Mouse (Mus musculus) macrophage (primary cell): ENCODE measurements around the gene Syt13. TPM values are rescaled to one million over a fixed set of nuclear protein-coding genes. Genes with fewer than 3 reads are reported as not detected.

ENCODE experiments used
- H3K27ac ChIP-seq: fragments of 350-480 bp; formaldehyde crosslinking; 2 replicates; pipeline ENCODE4 v1.9.0; 2021
- H3K36me3 ChIP-seq: fragments of 350-480 bp; formaldehyde crosslinking; 2 replicates; pipeline ENCODE4 v1.9.0; 2021; ENCODE audit errors: inconsistent target
- H3K4me3 ChIP-seq: fragments of 350-480 bp; formaldehyde crosslinking; 2 replicates; pipeline ENCODE4 v1.9.0; 2021; ENCODE audit errors: inconsistent target
- H3K79me2 ChIP-seq: fragments of 350-480 bp; formaldehyde crosslinking; 2 replicates; pipeline ENCODE4 v1.9.0; 2021; ENCODE audit errors: inconsistent target
- WGBS: methylation state at CpG from one replicate; pipeline ENCODE4 v1.1.7; 2026; ENCODE audit warnings: inconsistent platforms; ENCODE audit not compliant: missing documents; 5-methylcytosine and 5-hydroxymethylcytosine counted together
- polyA plus RNA-seq: library from polyadenylated mRNA; stranded (reverse); fragments of 250-400 nt; gene quantifications from 3 replicates; pipeline ENCODE4 v1.2.4, GENCODE M21; 2018; ENCODE audit warnings: inconsistent platforms

Syt13 gene
- polyA plus RNA-seq, 1 experiment from 2014 or later, result 0.07 TPM

DNA sequence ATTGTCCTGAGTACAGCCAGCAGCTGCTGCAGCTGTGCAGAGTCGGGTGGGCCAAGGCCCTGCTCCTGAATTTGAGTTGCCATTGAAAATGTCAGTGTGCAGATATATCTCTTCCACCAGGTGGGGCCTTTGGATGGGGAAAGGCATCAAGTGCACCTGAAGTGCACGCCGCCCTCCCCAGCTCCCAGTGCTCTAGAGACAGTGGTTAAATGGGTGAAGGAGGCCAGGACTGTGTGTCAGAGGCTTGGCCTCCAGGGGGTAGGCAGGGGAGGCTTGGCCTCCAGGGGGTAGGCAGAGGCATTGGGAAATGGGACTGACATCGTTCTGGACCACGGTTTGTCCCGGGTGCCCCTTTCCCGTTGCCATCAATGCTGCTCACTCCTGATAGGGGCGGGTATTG, 51.4 kb downstream of the Syt13 start:
- Histone ChIP-seq H3K36me3 (no peaks in the 10 kb centered on the region), H3K4me3 (no peak overlapping the region), H3K27ac (no peak overlapping the region), H3K79me2 (no peaks in the 10 kb centered on the region)
- 85% methylated on average over 8 of the region's 8 CpGs for WGBS

DNA sequence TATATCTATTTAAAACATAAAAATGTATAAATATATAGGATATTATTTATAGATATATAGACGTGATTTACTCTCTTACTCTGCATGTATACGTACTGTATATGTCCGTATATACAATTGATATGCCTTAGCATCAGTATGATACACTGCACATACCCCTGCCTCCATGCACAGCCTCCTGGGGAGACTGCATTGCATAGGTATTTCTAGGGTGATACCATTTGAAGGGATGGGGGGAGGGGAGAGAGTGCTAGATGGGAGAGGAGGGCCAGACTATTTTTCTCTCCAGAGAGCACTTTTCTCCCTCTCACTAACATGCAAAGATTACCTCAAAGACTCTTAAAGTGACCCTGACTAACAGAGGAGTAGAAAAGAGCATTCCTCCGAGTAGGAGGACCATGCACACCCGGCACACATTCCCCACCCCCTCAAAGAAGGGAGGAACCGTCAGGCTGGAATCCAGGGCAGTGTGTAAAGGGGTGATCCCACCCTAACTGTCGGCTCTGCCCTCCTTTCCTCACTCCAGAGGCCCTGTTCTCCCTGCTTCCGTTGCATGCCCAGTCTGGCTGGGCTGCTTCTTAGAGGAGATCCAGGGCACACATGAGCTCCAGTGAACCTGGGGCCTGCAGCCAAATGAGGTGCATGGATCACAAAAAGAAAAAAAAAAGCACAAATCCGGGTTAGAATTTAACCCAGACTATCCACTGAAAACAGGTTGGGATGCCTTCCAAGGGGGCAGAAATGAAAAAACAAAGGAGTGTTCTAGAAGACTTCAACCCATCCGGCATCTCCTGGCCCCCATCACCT, 52.3 kb downstream of the Syt13 start:
- Histone ChIP-seq H3K4me3 (no peak overlapping the region), H3K79me2 (no peaks in the 10 kb centered on the region), H3K36me3 (no peaks in the 10 kb centered on the region), H3K27ac (no peak overlapping the region)
- 82% methylated on average over 10 of the region's 10 CpGs for WGBS

- WGBS, result 88% methylated on average over 4 of the region's 4 CpGs
- H3K27ac ChIP-seq, result no peak overlapping the region
- H3K36me3 ChIP-seq, result no peaks in the 10 kb centered on the region
- H3K4me3 ChIP-seq, result no peak overlapping the region
- H3K79me2 ChIP-seq, result no peaks in the 10 kb centered on the region
Observed at GRCm38 (mm10) chr2:92967839-92968166, 52.9 kb downstream of the Syt13 start.

DNA sequence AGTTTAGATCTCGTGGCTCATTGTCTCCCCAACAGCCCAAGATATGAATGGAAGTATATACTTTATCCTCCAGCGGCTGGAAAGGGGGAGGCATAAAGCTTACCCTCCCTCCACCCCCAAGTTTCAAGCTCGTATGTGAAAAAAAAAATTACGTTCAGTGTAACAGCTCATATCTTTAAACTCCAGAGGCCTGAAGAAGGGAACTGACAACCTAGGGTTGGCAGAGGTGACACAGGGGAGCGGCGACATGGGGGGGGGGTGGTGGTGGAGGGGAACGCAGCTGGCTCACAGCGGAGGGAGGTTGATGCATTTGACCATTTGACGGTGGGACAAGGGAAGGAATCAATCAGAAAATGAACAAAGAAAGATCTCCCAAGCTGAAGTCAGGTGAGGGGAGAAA, 56.2 kb downstream of the Syt13 start:
- Histone ChIP-seq H3K36me3 (no peaks in the 10 kb centered on the region), H3K79me2 (no peaks in the 10 kb centered on the region), H3K27ac (no peak overlapping the region), H3K4me3 (no peak overlapping the region)
- WGBS, result 52% methylated on average over 9 of the region's 9 CpGs

DNA sequence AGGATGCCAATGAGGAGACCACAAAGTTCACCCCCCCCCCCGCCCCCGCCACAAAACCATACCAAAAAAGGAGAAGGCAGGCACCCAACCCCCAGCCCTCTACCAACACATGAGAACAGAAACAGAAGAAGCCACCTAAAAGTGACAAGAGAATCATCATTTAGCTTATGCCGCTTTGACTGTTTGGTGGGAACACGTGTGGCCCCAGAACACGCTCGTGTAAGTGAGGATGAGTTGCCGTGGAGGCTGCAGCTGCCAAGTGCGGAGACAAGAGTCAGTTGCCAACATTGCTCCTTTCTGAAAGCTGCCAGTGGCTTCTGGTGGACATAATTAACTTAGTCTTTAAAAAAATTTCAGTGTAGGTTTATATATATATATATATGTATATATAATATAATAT, 56.6 kb downstream of the Syt13 start:
- Histone ChIP-seq H3K27ac (no peak overlapping the region), H3K4me3 (no peak overlapping the region), H3K79me2 (no peaks in the 10 kb centered on the region), H3K36me3 (no peaks in the 10 kb centered on the region)
- 76% methylated on average over 5 of the region's 8 CpGs for WGBS

- Histone ChIP-seq H3K27ac (no peak overlapping the region), H3K79me2 (no peaks in the 10 kb centered on the region), H3K4me3 (no peak overlapping the region), H3K36me3 (no peaks in the 10 kb centered on the region)
- 93% methylated on average over 17 of the region's 17 CpGs for WGBS
Observed at GRCm38 (mm10) chr2:92972071-92972470, 57.2 kb downstream of the Syt13 start.

GRCm38 (mm10) chr2:92973646-92974045, 58.7 kb downstream of the Syt13 start:
- Histone ChIP-seq H3K27ac (no peak overlapping the region), H3K79me2 (no peaks in the 10 kb centered on the region), H3K36me3 (no peaks in the 10 kb centered on the region), H3K4me3 (no peak overlapping the region)
- 97% methylated on average over 20 of the region's 20 CpGs for WGBS

DNA sequence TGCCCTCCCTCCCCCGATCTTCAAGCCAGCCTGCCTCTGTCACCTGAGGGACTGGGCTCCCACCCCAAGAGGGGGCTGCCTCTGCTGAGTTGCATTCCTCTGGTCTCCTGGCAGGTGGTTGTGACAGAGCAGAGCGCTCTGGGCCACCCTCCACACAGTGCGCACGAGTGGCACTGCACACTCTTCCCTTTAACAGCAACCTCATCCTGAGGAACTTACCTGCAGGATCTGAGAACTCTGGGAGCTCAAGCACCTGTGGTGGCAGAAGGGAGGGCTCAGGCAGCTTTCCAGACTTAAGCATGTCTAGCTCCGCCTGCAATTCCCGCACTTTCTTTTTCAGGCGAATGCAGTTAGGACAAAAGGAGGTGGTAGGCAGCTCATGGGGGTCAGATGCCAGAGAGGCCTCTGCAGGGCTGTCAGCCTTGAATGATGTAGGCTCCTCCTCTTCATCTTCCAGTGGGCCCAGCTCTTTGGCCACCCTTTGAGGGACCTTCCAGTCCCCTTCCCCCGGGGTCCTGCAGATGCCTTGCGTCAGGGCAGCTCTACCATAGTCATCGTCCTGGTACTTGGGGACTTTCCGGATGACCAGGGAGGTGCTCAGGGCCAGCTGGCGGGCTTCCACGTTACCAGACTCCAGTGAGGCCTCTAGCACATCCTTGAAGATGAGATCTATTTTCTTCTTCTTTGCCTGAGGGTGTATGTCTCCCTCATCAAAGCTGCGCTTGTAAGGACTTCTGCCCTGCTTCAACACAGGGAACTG, 60.3 kb downstream of the Syt13 start:
- Histone ChIP-seq H3K27ac (no peak overlapping the region), H3K36me3 (no peaks in the 10 kb centered on the region), H3K79me2 (no peaks in the 10 kb centered on the region), H3K4me3 (no peak overlapping the region)
- WGBS, result 94% methylated on average over 14 of the region's 14 CpGs

DNA sequence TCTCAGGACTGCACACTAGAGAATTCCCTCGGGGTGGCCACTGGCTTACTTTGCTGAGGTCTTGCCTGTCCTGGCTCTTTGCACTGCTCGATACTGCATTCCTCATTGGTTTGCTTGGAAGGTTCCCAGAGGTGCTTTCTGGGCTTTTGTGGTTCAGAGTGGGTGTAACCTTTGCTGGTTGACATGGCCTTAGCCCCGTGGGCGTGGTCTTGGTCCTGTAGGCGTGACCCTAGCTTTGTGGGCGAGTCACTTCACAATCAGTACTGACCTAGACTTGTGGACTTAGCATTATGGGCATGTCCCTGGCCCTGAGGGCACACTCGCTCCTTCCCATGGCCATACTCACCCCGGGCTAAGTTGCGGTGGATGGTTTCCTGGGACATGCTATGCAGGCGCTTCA, 65.3 kb downstream of the Syt13 start:
- 90% methylated on average over 10 of the region's 10 CpGs for WGBS

GRCm38 (mm10) chr2:92982591-92983272, 67.8 kb downstream of the Syt13 start:
- H3K36me3 ChIP-seq, result no peaks in the 10 kb centered on the region
- WGBS, result 63% methylated on average over 8 of the region's 8 CpGs
- no peak overlapping the region for H3K27ac ChIP-seq

More for the DNA sequence above, 65.3 kb downstream of the Syt13 start:
- H3K79me2 ChIP-seq, result no peaks in the 10 kb centered on the region
- H3K36me3 ChIP-seq, result no peaks in the 10 kb centered on the region
- H3K4me3 ChIP-seq, result no peak overlapping the region
- H3K27ac ChIP-seq, result no peak overlapping the region

GRCm38 (mm10) chr2:92983273-92983620, 68.3 kb downstream of the Syt13 start:
- no peaks in the 10 kb centered on the region for H3K79me2 ChIP-seq
- WGBS, result 52% methylated on average over 4 of the region's 4 CpGs
- no peak overlapping the region for H3K4me3 ChIP-seq
- no peak overlapping the region for H3K27ac ChIP-seq
- H3K36me3 ChIP-seq, result no peaks in the 10 kb centered on the region

More at GRCm38 (mm10) chr2:92982591-92983272, 67.8 kb downstream of the Syt13 start:
- Histone ChIP-seq H3K79me2 (no peaks in the 10 kb centered on the region), H3K4me3 (no peak overlapping the region)

DNA sequence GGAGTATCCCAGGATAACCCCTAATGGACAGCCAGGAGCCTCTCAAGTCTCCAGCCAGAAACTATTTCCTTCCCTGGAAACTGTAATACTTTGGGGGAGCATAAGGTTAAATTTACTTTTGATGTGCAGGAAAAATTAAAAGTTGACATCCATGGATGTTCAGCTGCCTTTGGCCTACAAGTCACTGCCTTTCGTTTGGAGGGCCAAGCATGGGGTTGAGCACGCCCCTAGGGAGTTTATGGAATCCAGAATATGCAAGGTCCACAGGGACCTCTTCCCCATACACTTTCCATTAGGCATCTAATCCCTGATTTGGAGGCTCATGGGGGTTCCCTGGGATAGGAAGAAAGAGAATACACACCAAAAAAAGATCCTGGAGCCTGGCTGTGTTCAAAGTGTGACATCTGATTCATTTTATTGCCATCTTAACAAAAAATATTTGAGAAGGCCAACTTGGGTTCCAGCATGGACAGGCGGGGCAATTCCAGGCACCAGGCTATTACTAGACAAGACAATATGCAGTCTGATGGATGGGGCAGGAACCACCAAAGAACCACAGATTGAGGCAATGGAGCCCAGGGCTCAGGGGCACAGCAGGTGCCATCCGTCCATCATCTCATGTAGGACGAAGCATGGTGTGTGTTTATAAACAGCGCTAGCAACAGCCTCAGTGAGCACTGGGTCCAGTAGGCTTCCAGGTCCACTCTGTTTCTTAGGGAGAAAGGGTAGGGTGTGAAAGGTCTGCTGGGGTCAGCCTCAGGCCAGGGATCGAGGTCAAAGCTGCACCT, 69.6 kb downstream of the Syt13 start:
- Histone ChIP-seq H3K79me2 (no peaks in the 10 kb centered on the region), H3K4me3 (no peak overlapping the region), H3K27ac (no peak overlapping the region)

DNA sequence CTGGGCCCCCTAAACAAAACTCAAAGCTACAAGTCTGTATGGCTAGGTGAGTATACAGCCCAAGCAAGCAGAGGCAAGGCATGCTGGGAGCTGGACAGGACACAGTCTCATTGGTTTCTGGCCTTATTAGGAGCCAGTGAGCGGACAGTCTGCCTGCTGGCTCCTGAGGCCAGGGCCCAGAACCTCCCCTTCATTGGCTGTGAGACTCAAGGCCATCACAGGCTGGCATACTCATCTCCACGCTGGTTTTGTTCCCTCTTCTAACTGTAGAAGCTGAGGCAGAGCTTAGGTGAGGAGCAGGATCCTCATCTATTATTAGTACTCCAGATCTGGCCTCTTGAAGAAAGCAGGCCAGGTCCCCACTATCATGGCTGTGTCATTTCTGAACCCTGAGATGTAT, 70.3 kb downstream of the Syt13 start:
- H3K27ac ChIP-seq, result no peak overlapping the region
- no peak overlapping the region for H3K4me3 ChIP-seq
- WGBS, result 84% methylated on average over 2 of the region's 2 CpGs
- H3K36me3 ChIP-seq, result no peaks in the 10 kb centered on the region
- H3K79me2 ChIP-seq, result no peaks in the 10 kb centered on the region

More for the DNA sequence above, 69.6 kb downstream of the Syt13 start:
- H3K36me3 ChIP-seq, result no peaks in the 10 kb centered on the region
- WGBS, result 97% methylated on average over 7 of the region's 7 CpGs

DNA sequence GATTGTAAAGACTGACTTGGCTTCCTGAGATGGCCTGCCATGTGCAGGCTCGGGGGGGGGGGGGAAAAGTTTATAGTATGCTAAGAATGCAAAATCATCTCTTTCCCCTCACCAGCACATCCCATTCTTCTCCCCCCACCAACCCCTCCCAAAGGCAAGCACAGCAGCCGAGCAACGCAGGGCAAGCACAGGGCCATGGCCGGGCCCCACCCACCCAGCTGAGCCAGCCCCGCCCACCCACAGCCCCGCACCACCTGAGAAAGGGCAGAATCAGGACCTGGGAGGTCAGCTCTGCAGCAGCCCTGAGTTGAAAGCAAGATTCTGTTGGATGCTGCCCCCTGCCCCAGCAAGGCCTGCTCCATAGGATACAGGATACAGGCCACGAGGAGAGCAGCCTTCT, 70.7 kb downstream of the Syt13 start:
- no peak overlapping the region for H3K4me3 ChIP-seq
- WGBS, result 90% methylated on average over 7 of the region's 7 CpGs
- H3K79me2 ChIP-seq, result no peaks in the 10 kb centered on the region
- H3K27ac ChIP-seq, result no peak overlapping the region
- H3K36me3 ChIP-seq, result no peaks in the 10 kb centered on the region
